Mouse (Mus musculus): ENCODE results near the gene Scarb2. TPM values are rescaled to one million over a fixed set of nuclear protein-coding genes. Genes with fewer than 3 reads are reported as not detected.
A peak's percentile ranks its signal among the peaks of the same experiment; 100 is the strongest.
"Not testable (repeated sequence)": the region's sequence is repeated elsewhere in the genome, so short reads cannot be mapped to it uniquely, and the experiment has no call there.

Gene Scarb2
- polyA plus RNA-seq (2016; fragmentation: Nextera tagmentation; extraction: Ambion mirVana), result 9.0 and 9.4 TPM in 2 replicates

GRCm38 (mm10) chr5:92506733-92507132 lies at the start of gene Scarb2:
Scarb2 (minus strand) TSS chr5:92506833.
- Histone ChIP-seq H3K9me3 (no peaks in the 10 kb centered on the region), H3K9ac (replicated peaks) (peak within 1 kb of the TSS; percentile 84), H3K4me1 (replicated peaks) (peaks cover 18% of the 10 kb centered on the region), H3K27ac (peak within 1 kb of the TSS; percentile 96), H3K4me3 (replicated peaks) (peak within 1 kb of the TSS; percentile 72), H3K4me2 (peak within 1 kb of the TSS; percentile 74), H3K36me3 (no peaks in the 10 kb centered on the region), H3K27me3 (no peaks in the 10 kb centered on the region)
- ATAC-seq (ENCODE audit: insufficient number of reproducible peaks, insufficient read depth, low FRiP score, low TSS enrichment, low read depth), result no peak

DNA sequence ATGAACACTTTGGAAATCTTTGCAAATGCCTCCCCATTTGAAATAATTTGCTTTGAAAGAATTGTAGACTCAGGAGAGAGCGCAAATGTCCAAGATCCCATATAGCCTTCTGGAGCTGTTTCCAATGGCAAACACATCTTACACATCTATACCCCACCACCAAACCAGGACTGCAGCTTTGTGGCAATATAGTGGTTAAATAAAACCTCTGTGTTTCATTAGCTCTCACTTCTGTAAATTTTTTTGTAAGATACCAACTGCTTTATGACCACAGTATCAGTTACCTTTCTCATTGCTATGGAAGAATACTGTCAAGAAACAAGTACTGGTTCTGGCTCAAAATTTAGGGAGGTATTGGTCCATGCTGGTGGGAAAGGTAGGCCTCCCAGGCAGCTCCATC lies 49.3 kb upstream of the Scarb2 start:
- H3K9ac ChIP-seq (replicated peaks), result no peak overlapping the region
- no peaks in the 10 kb centered on the region for H3K9me3 ChIP-seq
- peaks cover 7% of the 10 kb centered on the region for H3K4me1 ChIP-seq (replicated peaks)
- H3K27me3 ChIP-seq, result no peaks in the 10 kb centered on the region
- no peaks in the 10 kb centered on the region for H3K36me3 ChIP-seq
- ATAC-seq (ENCODE audit: insufficient number of reproducible peaks, insufficient read depth, low FRiP score, low TSS enrichment, low read depth), result no peak
- no peak overlapping the region for H3K27ac ChIP-seq
- no peak overlapping the region for H3K4me3 ChIP-seq (replicated peaks)
- WGBS, result 90% methylated on average over 1 of the region's 1 CpGs
- H3K4me2 ChIP-seq, result no peak overlapping the region

DNA sequence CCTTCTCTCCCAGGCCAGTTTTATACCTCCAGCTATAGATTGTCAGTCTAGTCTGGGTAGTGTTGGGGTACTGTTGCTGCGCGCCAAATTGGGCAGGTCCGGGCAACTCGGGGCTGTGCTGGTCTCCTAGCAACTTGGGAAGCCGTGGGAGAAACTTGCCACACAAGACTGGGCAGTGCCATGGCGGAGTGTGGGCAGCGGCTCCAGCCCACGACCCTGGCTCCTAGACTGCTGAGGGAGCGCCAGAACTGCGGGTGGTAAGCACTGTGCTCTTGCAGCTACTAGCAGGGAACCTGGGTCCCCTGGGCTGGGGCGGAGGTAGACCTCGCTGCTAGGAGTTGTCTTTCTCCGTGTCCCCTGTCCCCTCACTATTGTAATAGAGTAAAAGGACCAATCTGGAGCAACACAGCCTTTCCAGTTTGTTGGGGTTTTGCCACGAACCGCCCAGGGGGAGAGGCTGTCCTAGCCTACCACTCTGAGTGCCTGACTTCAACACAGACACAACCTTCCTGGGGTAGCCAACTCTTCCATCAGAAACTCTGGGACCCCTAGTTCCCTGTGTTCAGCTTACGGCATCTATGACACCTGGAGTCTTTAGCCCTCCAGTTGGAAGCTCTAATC lies 48.4 kb upstream of the Scarb2 start, which contains the start of gene Fam47e:
TSS of gene Fam47e (plus strand) at position 179 of the 621 bp plus-strand sequence.
- no peak within 1 kb of the TSS for H3K27ac ChIP-seq
- no peak within 1 kb of the TSS for H3K4me3 ChIP-seq (replicated peaks)
- no peak for ATAC-seq (ENCODE audit: insufficient number of reproducible peaks, insufficient read depth, low FRiP score, low TSS enrichment, low read depth)
- no peak within 1 kb of the TSS for H3K4me2 ChIP-seq
- 73% methylated on average over 16 of the region's 16 CpGs for WGBS
- H3K9me3 ChIP-seq, result no peaks in the 10 kb centered on the region
- no peaks in the 10 kb centered on the region for H3K36me3 ChIP-seq
- H3K4me1 ChIP-seq (replicated peaks), result 0 out of 2 replicates have a peak, but pooled peaks cover 1% of the 10 kb centered on the region
- H3K27me3 ChIP-seq, result no peaks in the 10 kb centered on the region
- H3K9ac ChIP-seq (replicated peaks), result no peak within 1 kb of the TSS

- no peak overlapping the region for H3K4me2 ChIP-seq
- H3K36me3 ChIP-seq, result no peaks in the 10 kb centered on the region
- no peaks in the 10 kb centered on the region for H3K4me1 ChIP-seq (replicated peaks)
- no peaks in the 10 kb centered on the region for H3K9me3 ChIP-seq
- H3K27ac ChIP-seq, result no peak overlapping the region
- no peak for ATAC-seq (ENCODE audit: insufficient number of reproducible peaks, insufficient read depth, low FRiP score, low TSS enrichment, low read depth)
- H3K9ac ChIP-seq (replicated peaks), result no peak overlapping the region
- no peaks in the 10 kb centered on the region for H3K27me3 ChIP-seq
- WGBS, result 85% methylated on average over 4 of the region's 4 CpGs
- no peak overlapping the region for H3K4me3 ChIP-seq (replicated peaks)
Measured at GRCm38 (mm10) chr5:92554443-92554842, 47.8 kb upstream of the Scarb2 start.

GRCm38 (mm10) chr5:92553939-92554338 lies 47.3 kb upstream of the Scarb2 start:
- no peaks in the 10 kb centered on the region for H3K9me3 ChIP-seq
- no peaks in the 10 kb centered on the region for H3K4me1 ChIP-seq (replicated peaks)
- H3K36me3 ChIP-seq, result no peaks in the 10 kb centered on the region
- no peak for ATAC-seq (ENCODE audit: insufficient number of reproducible peaks, insufficient read depth, low FRiP score, low TSS enrichment, low read depth)
- H3K4me3 ChIP-seq (replicated peaks), result no peak overlapping the region
- 68% methylated on average over 3 of the region's 3 CpGs for WGBS
- H3K9ac ChIP-seq (replicated peaks), result no peak overlapping the region
- H3K27me3 ChIP-seq, result no peaks in the 10 kb centered on the region
- no peak overlapping the region for H3K4me2 ChIP-seq
- H3K27ac ChIP-seq, result no peak overlapping the region

- ATAC-seq (ENCODE audit: insufficient number of reproducible peaks, insufficient read depth, low FRiP score, low TSS enrichment, low read depth), result no peak
- H3K4me2 ChIP-seq, result no peak overlapping the region
- H3K9me3 ChIP-seq, result no peaks in the 10 kb centered on the region
- H3K27me3 ChIP-seq, result no peaks in the 10 kb centered on the region
- H3K4me1 ChIP-seq (replicated peaks), result no peaks in the 10 kb centered on the region
- H3K9ac ChIP-seq (replicated peaks), result no peak overlapping the region
- no peak overlapping the region for H3K4me3 ChIP-seq (replicated peaks)
- no peak overlapping the region for H3K27ac ChIP-seq
- no peaks in the 10 kb centered on the region for H3K36me3 ChIP-seq
- WGBS, result 91% methylated on average over 2 of the region's 2 CpGs
Measured at GRCm38 (mm10) chr5:92552611-92553010, 46.0 kb upstream of the Scarb2 start.

- H3K4me3 ChIP-seq (replicated peaks), result no peak overlapping the region
- no peaks in the 10 kb centered on the region for H3K4me1 ChIP-seq (replicated peaks)
- no peak overlapping the region for H3K9ac ChIP-seq (replicated peaks)
- no peak overlapping the region for H3K27ac ChIP-seq
- H3K27me3 ChIP-seq, result no peaks in the 10 kb centered on the region
- 87% methylated on average over 4 of the region's 4 CpGs for WGBS
- no peak for ATAC-seq (ENCODE audit: insufficient number of reproducible peaks, insufficient read depth, low FRiP score, low TSS enrichment, low read depth)
- H3K36me3 ChIP-seq, result no peaks in the 10 kb centered on the region
- no peaks in the 10 kb centered on the region for H3K9me3 ChIP-seq
- no peak overlapping the region for H3K4me2 ChIP-seq
Measured at GRCm38 (mm10) chr5:92539698-92540097, 33.1 kb upstream of the Scarb2 start.

DNA sequence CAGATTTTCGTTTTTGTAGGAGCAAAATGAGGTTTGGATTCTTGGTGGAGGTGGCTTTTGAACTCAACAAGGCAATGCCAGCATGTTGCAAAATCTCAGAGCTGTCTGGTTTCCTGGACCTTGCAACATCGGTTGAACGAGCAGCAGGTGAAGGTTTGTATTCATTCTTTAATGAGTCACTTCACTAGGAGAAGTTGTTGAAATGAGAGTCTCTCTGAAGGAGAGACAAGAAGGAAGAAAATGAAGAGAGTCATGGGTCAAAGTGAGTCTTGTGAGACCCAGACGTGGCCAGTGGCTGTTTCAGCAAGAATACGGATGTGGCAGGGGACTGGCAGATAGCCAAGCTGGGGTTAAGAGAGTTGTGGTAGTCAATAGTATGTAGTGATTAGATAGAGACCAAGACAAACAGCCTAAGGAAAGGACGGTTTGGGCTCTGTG lies 18.2 kb upstream of the Scarb2 start:
- no peaks in the 10 kb centered on the region for H3K36me3 ChIP-seq
- H3K4me2 ChIP-seq, result no peak overlapping the region
- ATAC-seq (ENCODE audit: insufficient number of reproducible peaks, insufficient read depth, low FRiP score, low TSS enrichment, low read depth), result no peak
- no peaks in the 10 kb centered on the region for H3K27me3 ChIP-seq
- 84% methylated on average over 6 of the region's 6 CpGs for WGBS
- no peaks in the 10 kb centered on the region for H3K4me1 ChIP-seq (replicated peaks)
- H3K27ac ChIP-seq, result no peak overlapping the region
- H3K9me3 ChIP-seq, result no peaks in the 10 kb centered on the region
- no peak overlapping the region for H3K9ac ChIP-seq (replicated peaks)
- H3K4me3 ChIP-seq (replicated peaks), result no peak overlapping the region

DNA sequence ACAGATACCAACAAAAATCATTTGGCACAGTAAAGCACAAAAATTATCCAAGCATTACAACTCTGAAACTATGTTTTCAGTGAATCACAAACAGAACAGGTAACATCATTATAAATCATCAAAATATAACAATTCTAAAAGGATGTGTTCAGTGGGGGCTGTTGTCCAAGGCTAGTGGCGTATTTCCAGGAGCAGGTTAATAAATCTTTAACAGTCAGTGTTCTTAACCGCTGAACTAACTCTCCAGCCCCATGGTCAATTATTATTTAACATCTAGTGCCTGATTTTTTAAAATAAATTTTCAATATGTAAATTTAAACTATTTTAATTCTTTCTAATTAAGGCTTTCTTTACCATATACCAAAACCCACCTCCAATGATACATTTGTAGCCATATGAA lies 14.5 kb upstream of the Scarb2 start:
- not testable (repeated sequence) for H3K27me3 ChIP-seq; H3K9ac ChIP-seq (replicated peaks); H3K4me3 ChIP-seq (replicated peaks); ATAC-seq (ENCODE audit: insufficient number of reproducible peaks, insufficient read depth, low FRiP score, low TSS enrichment, low read depth); H3K4me2 ChIP-seq; H3K4me1 ChIP-seq (replicated peaks); H3K27ac ChIP-seq; H3K9me3 ChIP-seq; H3K36me3 ChIP-seq
- WGBS, result 80% methylated on average over 2 of the region's 2 CpGs

DNA sequence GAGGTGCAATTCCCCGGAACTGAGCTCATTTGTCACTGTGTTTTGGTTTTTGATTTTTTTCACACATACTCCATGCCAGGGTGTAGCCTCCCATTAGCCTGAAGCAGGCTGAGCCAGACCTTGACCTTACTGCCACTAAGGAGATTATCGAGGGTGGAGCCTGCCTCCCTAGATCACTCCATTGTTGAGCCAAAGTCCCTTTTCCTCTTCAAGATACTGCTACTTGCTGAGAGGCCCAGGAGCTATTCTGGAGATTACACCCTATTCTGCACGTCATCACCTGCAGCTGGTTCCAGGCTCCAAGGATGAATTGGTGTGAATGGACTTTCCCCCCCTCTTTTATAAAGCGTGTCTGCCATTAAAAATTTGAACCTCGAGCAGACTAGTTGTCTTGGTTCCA lies 5.4 kb upstream of the Scarb2 start:
- H3K9ac ChIP-seq (replicated peaks), result no peak overlapping the region
- H3K27me3 ChIP-seq, result no peaks in the 10 kb centered on the region
- H3K4me1 ChIP-seq (replicated peaks), result no peaks in the 10 kb centered on the region
- H3K36me3 ChIP-seq, result no peaks in the 10 kb centered on the region
- H3K9me3 ChIP-seq, result no peaks in the 10 kb centered on the region
- H3K4me3 ChIP-seq (replicated peaks), result no peak overlapping the region
- no peak overlapping the region for H3K27ac ChIP-seq
- ATAC-seq (ENCODE audit: insufficient number of reproducible peaks, insufficient read depth, low FRiP score, low TSS enrichment, low read depth), result no peak
- H3K4me2 ChIP-seq, result no peak overlapping the region
- 92% methylated on average over 5 of the region's 5 CpGs for WGBS

GRCm38 (mm10) chr5:92511256-92511655 lies 4.6 kb upstream of the Scarb2 start:
- Histone ChIP-seq H3K4me1 (replicated peaks) (peaks cover 3% of the 10 kb centered on the region), H3K4me2 (no peak overlapping the region), H3K4me3 (replicated peaks) (no peak overlapping the region), H3K9ac (replicated peaks) (no peak overlapping the region), H3K27me3 (no peaks in the 10 kb centered on the region), H3K27ac (no peak overlapping the region), H3K9me3 (no peaks in the 10 kb centered on the region), H3K36me3 (no peaks in the 10 kb centered on the region)
- ATAC-seq (ENCODE audit: insufficient number of reproducible peaks, insufficient read depth, low FRiP score, low TSS enrichment, low read depth), result no peak

DNA sequence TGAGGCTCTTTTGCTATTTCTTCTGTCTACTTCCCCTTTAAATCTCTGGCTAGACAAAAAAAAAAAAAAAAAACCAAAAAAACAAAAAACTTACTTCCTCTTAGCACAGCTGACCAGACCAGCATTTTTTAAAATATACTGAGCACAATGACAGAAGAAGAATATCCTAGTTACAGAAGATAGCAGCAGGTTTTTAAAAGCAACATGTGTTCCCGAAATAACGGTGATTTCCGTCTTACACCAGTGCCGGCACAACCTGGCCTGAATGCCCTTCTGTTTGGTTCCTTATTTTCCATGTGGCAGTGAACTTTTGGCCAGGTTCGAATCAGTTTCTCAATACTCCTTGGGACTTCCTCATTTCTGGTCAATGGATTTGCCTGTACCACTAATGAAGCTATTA lies 2.2 kb upstream of the Scarb2 start:
- Histone ChIP-seq H3K4me2 (no peak overlapping the region), H3K4me3 (replicated peaks) (no peak overlapping the region), H3K36me3 (no peaks in the 10 kb centered on the region), H3K4me1 (replicated peaks) (peaks cover 16% of the 10 kb centered on the region), H3K27ac (no peak overlapping the region), H3K9ac (replicated peaks) (no peak overlapping the region), H3K9me3 (no peaks in the 10 kb centered on the region), H3K27me3 (no peaks in the 10 kb centered on the region)
- WGBS, result 89% methylated on average over 5 of the region's 5 CpGs
- no peak for ATAC-seq (ENCODE audit: insufficient number of reproducible peaks, insufficient read depth, low FRiP score, low TSS enrichment, low read depth)
